In genomic region chr9:109098366-109098765, GRCm38 (mm10) we compare ENCODE assay signal across 8 mouse cellular contexts. TPM values are rescaled to one million over a fixed set of nuclear protein-coding genes. Genes with fewer than 3 reads are reported as not detected.
A peak's percentile ranks its signal among the peaks of the same experiment; 100 is the strongest.
DNase-seq lines count a peak whose midpoint lies in the region; ATAC-seq lines count a peak whose summit lies in the region.

No protein-coding gene starts in this region.

- peak overlapping the region; percentile 74; the same call in 1 of the 2 replicates for H3K4me2 ChIP-seq in liver, embryonic 12.5 days
- H3K4me2 ChIP-seq in liver, embryonic 11.5 days, result no peak overlapping the region
- peak overlapping the region; percentile 91 for H3K4me2 ChIP-seq in forebrain, embryonic 15.5 days (replicated peaks)
- H3K4me2 ChIP-seq in limb, embryonic 11.5 days (ENCODE audit: low read depth, severe bottlenecking), result peak overlapping the region; percentile 80; the same call in 1 of the 2 replicates
- peak overlapping the region; percentile 71 for H3K4me2 ChIP-seq in neural tube, embryonic 15.5 days

- no peak overlapping the region for H3K4me3 ChIP-seq in liver, embryonic 12.5 days
- H3K4me3 ChIP-seq in liver, embryonic 11.5 days (ENCODE audit: low read depth, low read length), result no peak overlapping the region
- H3K4me3 ChIP-seq in forebrain, embryonic 15.5 days, result peak overlapping the region; percentile 65; the same call in 1 of the 2 replicates
- 0 out of 2 replicates have a peak overlapping the region, but pooled peaks have one; percentile 3 for H3K4me3 ChIP-seq in limb, embryonic 11.5 days (ENCODE audit: low read depth, low read length)
- peak overlapping the region; percentile 82; the same call in 1 of the 2 replicates for H3K4me3 ChIP-seq in neural tube, embryonic 15.5 days (replicated peaks)

- peaks cover 25% of the 10 kb centered on the region for H3K36me3 ChIP-seq in liver, embryonic 12.5 days
- H3K36me3 ChIP-seq in liver, embryonic 11.5 days (ENCODE audit: control insufficient read depth, insufficient read depth, low read length), result no peaks in the 10 kb centered on the region; the same call in 1 of the 2 replicates
- peaks cover 29% of the 10 kb centered on the region for H3K36me3 ChIP-seq in forebrain, embryonic 15.5 days
- H3K36me3 ChIP-seq in limb, embryonic 11.5 days (ENCODE audit: control insufficient read depth, insufficient read depth, low read length), result peaks cover 7% of the 10 kb centered on the region
- peaks cover 10% of the 10 kb centered on the region; the same call in 1 of the 2 replicates for H3K36me3 ChIP-seq in neural tube, embryonic 15.5 days

- H3K27me3 ChIP-seq in liver, embryonic 12.5 days (replicated peaks), result peaks cover 57% of the 10 kb centered on the region
- H3K27me3 ChIP-seq in liver, embryonic 11.5 days (replicated peaks; ENCODE audit: control insufficient read depth, insufficient read depth, low read length), result peaks cover 35% of the 10 kb centered on the region
- H3K27me3 ChIP-seq in forebrain, embryonic 15.5 days, result no peaks in the 10 kb centered on the region
- no peaks in the 10 kb centered on the region for H3K27me3 ChIP-seq in limb, embryonic 11.5 days (ENCODE audit: control insufficient read depth, insufficient read depth, low read length)
- no peaks in the 10 kb centered on the region for H3K27me3 ChIP-seq in neural tube, embryonic 15.5 days (replicated peaks)

- no peak for DNase-seq in liver, embryonic 11.5 days (ENCODE audit: low spot score)
- no peak for DNase-seq in limb, embryonic 11.5 days (ENCODE audit: low spot score)
- no peak for DNase-seq in embryo, embryonic 11 days
- DNase-seq in adrenal gland, postnatal 14 days, result no peak
- DNase-seq in gastrocnemius, adult 8-10 months (ENCODE audit: low spot score in 2 of 2), result no peak

- no peak for ATAC-seq in liver, embryonic 12.5 days
- ATAC-seq in liver, embryonic 11.5 days (replicated peaks; ENCODE audit: low FRiP score), result no peak
- no peak for ATAC-seq in forebrain, embryonic 15.5 days (replicated peaks)
- ATAC-seq in limb, embryonic 11.5 days (ENCODE audit: insufficient number of reproducible peaks, low FRiP score, low TSS enrichment, low read depth), result no peak
- ATAC-seq in neural tube, embryonic 15.5 days (ENCODE audit: low FRiP score), result no peak

- WGBS in liver, embryonic 12.5 days (ENCODE audit: insufficient replicate concordance), result 75% methylated on average over 8 of the region's 8 CpGs
- 87% methylated on average over 8 of the region's 8 CpGs for WGBS in liver, embryonic 11.5 days
- 77% methylated on average over 8 of the region's 8 CpGs for WGBS in forebrain, embryonic 15.5 days
- WGBS in limb, embryonic 11.5 days, result 93% methylated on average over 8 of the region's 8 CpGs
- 77% methylated on average over 8 of the region's 8 CpGs for WGBS in neural tube, embryonic 15.5 days

- no peaks in the 10 kb centered on the region for H3K9me3 ChIP-seq in liver, embryonic 12.5 days (replicated peaks)
- no peaks in the 10 kb centered on the region for H3K9me3 ChIP-seq in liver, embryonic 11.5 days (ENCODE audit: control insufficient read depth, low read length)
- H3K9me3 ChIP-seq in forebrain, embryonic 15.5 days, result no peaks in the 10 kb centered on the region
- H3K9me3 ChIP-seq in limb, embryonic 11.5 days (ENCODE audit: control insufficient read depth, low read length), result no peaks in the 10 kb centered on the region
- no peaks in the 10 kb centered on the region for H3K9me3 ChIP-seq in neural tube, embryonic 15.5 days (replicated peaks)

- peaks cover 45% of the 10 kb centered on the region for H3K4me1 ChIP-seq in liver, embryonic 12.5 days
- peaks cover 21% of the 10 kb centered on the region for H3K4me1 ChIP-seq in liver, embryonic 11.5 days (replicated peaks; ENCODE audit: control insufficient read depth, insufficient read depth, low read length)
- peaks cover 47% of the 10 kb centered on the region for H3K4me1 ChIP-seq in forebrain, embryonic 15.5 days
- peaks cover 36% of the 10 kb centered on the region for H3K4me1 ChIP-seq in limb, embryonic 11.5 days (ENCODE audit: control insufficient read depth, insufficient read depth, low read length)
- peaks cover 71% of the 10 kb centered on the region for H3K4me1 ChIP-seq in neural tube, embryonic 15.5 days

- H3K9ac ChIP-seq in liver, embryonic 12.5 days, result no peak overlapping the region
- no peak overlapping the region for H3K9ac ChIP-seq in liver, embryonic 11.5 days (ENCODE audit: low read depth, low read length)
- H3K9ac ChIP-seq in forebrain, embryonic 15.5 days (replicated peaks), result no peak overlapping the region
- H3K9ac ChIP-seq in limb, embryonic 11.5 days (ENCODE audit: low read length), result no peak overlapping the region
- H3K9ac ChIP-seq in neural tube, embryonic 15.5 days (replicated peaks), result 0 out of 2 replicates have a peak overlapping the region, but pooled peaks have one; percentile 9

- H3K27ac ChIP-seq in liver, embryonic 12.5 days, result peak overlapping the region; percentile 64; the same call in 1 of the 2 replicates
- H3K27ac ChIP-seq in liver, embryonic 11.5 days (ENCODE audit: low read depth, low read length), result no peak overlapping the region
- H3K27ac ChIP-seq in forebrain, embryonic 15.5 days (replicated peaks), result peak overlapping the region; percentile 100
- no peak overlapping the region for H3K27ac ChIP-seq in limb, embryonic 11.5 days (replicated peaks; ENCODE audit: low read depth, low read length)
- peak overlapping the region; percentile 97 for H3K27ac ChIP-seq in neural tube, embryonic 15.5 days (replicated peaks)

RNA-seq across cellular contexts. Expression of gene Plxnb1, which starts 3.2 kb away (rescaled TPM):
- 4.9 TPM in 2 replicates for polyA plus RNA-seq in liver, embryonic 12.5 days (2016; fragmentation: Nextera tagmentation; extraction: Ambion mirVana)
- polyA plus RNA-seq in liver, embryonic 11.5 days (2014; fragmentation: Nextera tagmentation; extraction: Ambion mirVana), result 5.8 and 7.4 TPM in 2 replicates
- polyA plus RNA-seq in forebrain, embryonic 15.5 days (2015; fragmentation: Nextera tagmentation; extraction: Ambion mirVana), result 20.7 and 23.5 TPM in 2 replicates
- polyA plus RNA-seq in limb, embryonic 11.5 days (2014; fragmentation: Nextera tagmentation; extraction: Ambion mirVana), result 13.7 and 15.2 TPM in 2 replicates
- 11.6 and 13.7 TPM in 2 replicates for polyA plus RNA-seq in neural tube, embryonic 15.5 days (2015; fragmentation: Nextera tagmentation; extraction: Ambion mirVana)
- 63.8 and 67.0 TPM in 2 replicates for total RNA-seq in adrenal gland, postnatal 14 days (2021)
- under 1 TPM; 0.58 to 0.87 (median 0.74) TPM for total RNA-seq in gastrocnemius, adult 8-10 months (2022)

RNA-seq across cellular contexts. Expression of gene Tma7, which starts 16.0 kb away (rescaled TPM):
- 522 and 538 TPM in 2 replicates for polyA plus RNA-seq in liver, embryonic 12.5 days (2016; fragmentation: Nextera tagmentation; extraction: Ambion mirVana)
- 716 and 742 TPM in 2 replicates for polyA plus RNA-seq in liver, embryonic 11.5 days (2014; fragmentation: Nextera tagmentation; extraction: Ambion mirVana)
- polyA plus RNA-seq in forebrain, embryonic 15.5 days (2015; fragmentation: Nextera tagmentation; extraction: Ambion mirVana), result 568 and 598 TPM in 2 replicates
- 864 and 871 TPM in 2 replicates for polyA plus RNA-seq in limb, embryonic 11.5 days (2014; fragmentation: Nextera tagmentation; extraction: Ambion mirVana)
- 678 and 752 TPM in 2 replicates for polyA plus RNA-seq in neural tube, embryonic 15.5 days (2015; fragmentation: Nextera tagmentation; extraction: Ambion mirVana)
- 326 and 340 TPM in 2 replicates for total RNA-seq in adrenal gland, postnatal 14 days (2021)
- 100 to 1,000 TPM; 297 to 369 (median 354) TPM for total RNA-seq in gastrocnemius, adult 8-10 months (2022)

RNA-seq across cellular contexts. Expression of gene Ccdc51, which starts 16.1 kb away (rescaled TPM):
- 14.5 and 15.3 TPM in 2 replicates for polyA plus RNA-seq in liver, embryonic 12.5 days (2016; fragmentation: Nextera tagmentation; extraction: Ambion mirVana)
- polyA plus RNA-seq in liver, embryonic 11.5 days (2014; fragmentation: Nextera tagmentation; extraction: Ambion mirVana), result 21.9 TPM in 2 replicates
- 17.3 and 18.4 TPM in 2 replicates for polyA plus RNA-seq in forebrain, embryonic 15.5 days (2015; fragmentation: Nextera tagmentation; extraction: Ambion mirVana)
- 13.9 and 14.9 TPM in 2 replicates for polyA plus RNA-seq in limb, embryonic 11.5 days (2014; fragmentation: Nextera tagmentation; extraction: Ambion mirVana)
- polyA plus RNA-seq in neural tube, embryonic 15.5 days (2015; fragmentation: Nextera tagmentation; extraction: Ambion mirVana), result 12.2 and 13.7 TPM in 2 replicates
- total RNA-seq in adrenal gland, postnatal 14 days (2021), result 15.7 and 17.2 TPM in 2 replicates
- total RNA-seq in gastrocnemius, adult 8-10 months (2022), result 1 to 10 TPM; 6.7 to 8.6 (median 7.8) TPM

RNA-seq across cellular contexts. Expression of gene Atrip, which starts 24.4 kb away (rescaled TPM):
- 18.6 and 19.4 TPM in 2 replicates for polyA plus RNA-seq in liver, embryonic 12.5 days (2016; fragmentation: Nextera tagmentation; extraction: Ambion mirVana)
- polyA plus RNA-seq in liver, embryonic 11.5 days (2014; fragmentation: Nextera tagmentation; extraction: Ambion mirVana), result 24.3 and 28.9 TPM in 2 replicates
- 32.0 and 36.5 TPM in 2 replicates for polyA plus RNA-seq in forebrain, embryonic 15.5 days (2015; fragmentation: Nextera tagmentation; extraction: Ambion mirVana)
- 28.4 and 30.6 TPM in 2 replicates for polyA plus RNA-seq in limb, embryonic 11.5 days (2014; fragmentation: Nextera tagmentation; extraction: Ambion mirVana)
- 32.8 TPM in 2 replicates for polyA plus RNA-seq in neural tube, embryonic 15.5 days (2015; fragmentation: Nextera tagmentation; extraction: Ambion mirVana)
- total RNA-seq in adrenal gland, postnatal 14 days (2021), result 14.6 and 16.0 TPM in 2 replicates
- 10 to 100 TPM in 3 of 4 experiments, 1 to 10 TPM in 1; 8.7 to 11.5 (median 10.7) TPM for total RNA-seq in gastrocnemius, adult 8-10 months (2022)

RNA-seq across cellular contexts. Expression of gene Trex1, which starts 38.8 kb away (rescaled TPM):
- polyA plus RNA-seq in liver, embryonic 12.5 days (2016; fragmentation: Nextera tagmentation; extraction: Ambion mirVana), result 8.8 and 9.1 TPM in 2 replicates
- 8.9 and 9.7 TPM in 2 replicates for polyA plus RNA-seq in liver, embryonic 11.5 days (2014; fragmentation: Nextera tagmentation; extraction: Ambion mirVana)
- 16.5 and 16.7 TPM in 2 replicates for polyA plus RNA-seq in forebrain, embryonic 15.5 days (2015; fragmentation: Nextera tagmentation; extraction: Ambion mirVana)
- 5.5 and 8.2 TPM in 2 replicates for polyA plus RNA-seq in limb, embryonic 11.5 days (2014; fragmentation: Nextera tagmentation; extraction: Ambion mirVana)
- polyA plus RNA-seq in neural tube, embryonic 15.5 days (2015; fragmentation: Nextera tagmentation; extraction: Ambion mirVana), result 13.9 and 15.6 TPM in 2 replicates
- total RNA-seq in adrenal gland, postnatal 14 days (2021), result 13.7 and 13.8 TPM in 2 replicates
- 10 to 100 TPM; 11.4 to 17.2 (median 13.0) TPM for total RNA-seq in gastrocnemius, adult 8-10 months (2022)

Comparison
In these comparisons a context has a peak if more than half of its experiments do, and no peak if none do; other contexts are left out.
1. H3K27ac ChIP-seq: peak in liver, embryonic 12.5 days (single experiment), forebrain, embryonic 15.5 days (single experiment) and neural tube, embryonic 15.5 days (single experiment); none in liver, embryonic 11.5 days (single experiment) and limb, embryonic 11.5 days (single experiment).
2. H3K4me3 ChIP-seq: peak in forebrain, embryonic 15.5 days (single experiment), limb, embryonic 11.5 days (single experiment) and neural tube, embryonic 15.5 days (single experiment); none in liver, embryonic 12.5 days (single experiment) and liver, embryonic 11.5 days (single experiment).